Mouse (Mus musculus) heart, postnatal 4 days (tissue): ENCODE data around the gene Sdc4. TPM values are rescaled to one million over a fixed set of nuclear protein-coding genes. Genes with fewer than 3 reads are reported as not detected.

Experiments
- DNase-seq: peaks from one replicate; pipeline ENCODE4 v3.0.0; 2021
- total RNA-seq, 2 experiments: library from RNA; stranded (reverse); gene quantifications; 2 replicates each; pipeline ENCODE4 v1.2.3; 2021

The Sdc4 gene
- total RNA-seq, 2 experiments from 2014 or later, result 22.1 to 25.8 TPM

DNA sequence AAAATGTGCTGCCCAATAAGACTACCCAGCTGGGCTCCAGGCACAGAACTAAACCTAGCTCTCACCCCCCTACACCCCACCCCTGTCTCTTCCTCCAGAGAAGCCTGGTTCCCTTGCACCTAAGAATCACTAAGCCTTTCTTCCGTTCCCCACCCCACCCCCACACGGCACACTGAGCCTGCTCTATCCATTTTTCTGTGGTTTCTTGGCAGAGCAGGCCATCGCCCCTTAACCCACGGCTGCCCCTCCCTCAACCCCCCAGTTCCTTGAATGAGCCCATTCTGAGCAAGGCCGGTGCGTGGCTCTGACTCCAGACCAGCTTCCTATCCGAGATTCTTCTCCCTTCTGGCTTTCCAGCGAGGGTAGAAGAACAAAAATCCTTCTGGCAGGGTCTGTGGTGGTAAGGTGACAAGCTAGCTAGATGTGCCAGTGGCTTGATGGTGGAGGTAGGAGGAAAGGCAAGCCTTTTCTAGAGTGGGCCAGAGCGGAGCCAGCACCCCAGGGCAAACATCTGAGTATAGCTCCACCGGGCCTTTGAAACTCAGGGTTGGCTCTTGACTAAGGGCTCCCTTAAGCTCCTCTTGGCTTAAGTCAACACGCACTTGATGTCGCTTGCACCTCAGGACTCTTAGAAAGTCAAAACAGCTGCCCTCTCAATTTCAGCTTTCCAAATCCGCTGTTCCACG, 40.1 kb downstream of the Sdc4 start:
- no peak for DNase-seq

DNA sequence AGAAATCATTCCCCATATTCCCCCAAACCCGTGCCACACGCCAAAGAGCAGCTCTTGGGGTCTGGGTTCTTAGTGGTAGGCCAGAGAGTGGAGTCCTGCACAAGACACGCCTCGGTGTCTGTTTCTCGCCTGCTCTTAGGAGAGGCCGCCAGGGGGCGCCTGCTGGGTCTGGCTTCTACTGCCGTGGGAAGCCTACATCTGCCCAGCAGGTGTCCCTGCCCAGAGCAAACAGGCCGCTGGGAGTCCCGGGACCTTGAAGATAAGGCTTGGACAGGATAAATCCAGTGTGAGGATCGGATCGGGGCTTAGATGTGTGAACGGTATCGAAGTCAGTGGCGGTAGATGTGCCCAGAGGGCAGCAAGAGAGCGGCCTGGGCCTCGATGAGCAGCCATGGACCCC, 40.8 kb downstream of the Sdc4 start, which contains the start of gene Rbpjl:
Rbpjl (plus strand) TSS at position 236 of the 400 bp plus-strand sequence.
- peak; percentile 83 for DNase-seq

DNA sequence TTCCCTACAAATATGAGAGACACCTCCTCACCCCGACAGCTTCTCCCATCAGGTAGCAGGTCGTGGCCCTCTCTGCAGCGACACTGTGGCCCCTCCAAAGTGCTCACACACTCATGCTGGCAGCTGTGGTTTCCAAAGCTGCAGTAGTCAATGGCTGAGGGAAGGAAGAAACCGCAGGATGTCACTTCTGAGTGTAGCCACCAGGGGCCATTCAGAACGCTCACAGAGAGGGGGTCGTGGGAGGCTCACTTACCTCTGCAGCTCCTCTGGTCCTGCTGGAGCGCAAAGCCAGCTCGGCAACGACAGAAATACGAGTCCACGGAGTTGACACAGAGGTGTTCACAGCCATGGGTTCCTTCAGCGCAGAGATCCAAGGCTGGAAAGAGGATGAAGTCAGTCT, 46.8 kb downstream of the Sdc4 start:
- no peak for DNase-seq

DNA sequence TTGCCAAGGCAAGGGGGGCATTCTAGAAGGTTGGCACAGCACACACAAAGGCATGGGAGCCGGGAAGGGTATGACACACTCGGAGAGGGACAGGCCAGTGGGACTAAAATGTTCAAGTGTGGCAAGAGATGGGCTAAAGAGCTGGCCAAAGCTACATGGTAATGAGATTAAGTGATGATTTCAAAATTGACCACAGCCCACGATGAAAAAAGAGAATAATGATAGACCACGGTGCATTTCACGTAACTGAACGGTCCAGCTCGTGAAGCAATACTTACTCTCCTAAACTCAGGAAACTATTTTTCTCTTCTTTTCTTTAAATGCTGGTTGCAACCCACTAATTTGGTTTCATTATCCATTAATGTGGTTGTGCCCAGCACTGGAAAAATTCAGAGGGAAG, 47.6 kb downstream of the Sdc4 start:
- no peak for DNase-seq

DNA sequence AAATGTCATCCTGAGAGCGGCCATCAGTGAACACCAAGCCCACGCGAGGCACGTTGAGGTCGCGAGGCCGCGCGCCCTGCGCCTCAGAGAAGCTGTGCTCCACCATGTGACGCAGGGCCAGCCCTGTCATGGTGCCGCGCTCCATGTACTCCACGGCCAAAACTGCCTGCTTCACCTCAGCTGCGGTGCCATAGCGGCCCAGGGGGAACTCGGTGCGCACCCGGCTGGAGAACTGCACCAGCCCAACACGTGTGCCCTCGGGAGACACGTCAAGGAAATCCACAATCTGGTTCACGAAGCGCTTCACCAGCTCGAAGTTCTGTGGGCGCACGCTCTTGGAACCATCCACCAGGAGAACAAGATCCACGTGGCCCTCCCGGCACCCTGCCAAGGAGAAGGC, 50.6 kb downstream of the Sdc4 start:
- DNase-seq, result no peak

DNA sequence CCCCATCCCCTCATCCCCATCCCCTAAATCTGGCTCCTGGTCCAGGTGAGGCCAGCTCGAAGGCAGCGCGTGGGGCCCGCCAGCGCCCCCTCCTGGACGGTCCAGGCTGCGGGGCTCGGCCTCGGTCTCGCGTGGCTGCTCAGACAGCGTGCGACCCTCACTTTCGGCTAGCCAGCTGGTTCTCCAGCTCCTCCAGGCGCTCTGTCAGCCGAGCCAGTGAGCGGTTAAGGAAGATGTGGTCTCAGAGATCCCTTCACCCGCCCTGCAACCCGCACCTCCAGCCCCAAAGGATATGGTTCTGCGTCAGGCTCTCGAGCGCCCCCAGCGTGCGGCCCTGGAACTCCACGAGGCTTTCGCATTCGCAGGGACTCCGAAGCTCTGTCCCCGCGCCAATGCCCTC, 54.2 kb downstream of the Sdc4 start:
- DNase-seq, result peak; percentile 91

DNA sequence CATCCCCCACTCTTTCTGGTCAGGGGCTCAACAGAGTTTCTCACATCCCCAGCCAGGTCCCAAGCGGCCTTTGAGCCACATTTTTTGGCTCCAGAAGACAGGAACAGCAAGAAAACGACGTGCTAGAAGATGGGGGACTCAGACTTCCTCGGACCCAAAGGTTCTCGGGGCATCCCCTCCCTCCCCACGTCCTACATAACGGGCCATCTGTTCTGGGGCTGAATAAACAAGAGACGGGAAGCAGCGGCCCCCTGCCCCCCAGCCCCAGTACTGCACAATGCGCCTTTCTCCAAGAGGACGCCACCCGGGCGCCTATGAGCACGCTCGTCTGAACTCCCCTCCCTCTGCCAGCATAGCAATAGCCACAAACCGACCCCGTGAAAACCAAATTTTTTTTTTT, 54.7 kb downstream of the Sdc4 start, which contains the start of gene Slpi:
Slpi (minus strand) TSS at position 76 of the 400 bp plus-strand sequence.
- DNase-seq, result peak; percentile 24

DNA sequence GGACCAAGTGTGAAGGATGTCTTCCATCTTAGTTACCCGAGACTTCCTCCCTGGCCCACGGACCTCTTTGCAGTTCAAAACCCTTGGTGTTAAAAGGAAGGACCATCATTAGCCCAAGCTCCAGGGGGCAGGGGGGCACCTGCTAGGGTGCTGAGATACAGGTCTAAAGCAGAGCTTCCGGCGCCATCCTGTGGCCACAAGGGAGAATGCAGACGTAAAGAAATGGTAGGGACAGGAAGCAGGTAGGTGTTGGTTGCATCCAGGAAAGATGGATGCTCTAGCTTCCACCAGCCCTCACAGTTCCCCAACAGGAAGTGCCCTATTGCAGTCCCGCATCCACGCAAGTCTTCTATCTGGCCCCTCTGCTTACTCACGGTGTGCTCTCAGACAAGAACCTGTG, 56.7 kb downstream of the Sdc4 start:
- DNase-seq, result peak; percentile 47

DNA sequence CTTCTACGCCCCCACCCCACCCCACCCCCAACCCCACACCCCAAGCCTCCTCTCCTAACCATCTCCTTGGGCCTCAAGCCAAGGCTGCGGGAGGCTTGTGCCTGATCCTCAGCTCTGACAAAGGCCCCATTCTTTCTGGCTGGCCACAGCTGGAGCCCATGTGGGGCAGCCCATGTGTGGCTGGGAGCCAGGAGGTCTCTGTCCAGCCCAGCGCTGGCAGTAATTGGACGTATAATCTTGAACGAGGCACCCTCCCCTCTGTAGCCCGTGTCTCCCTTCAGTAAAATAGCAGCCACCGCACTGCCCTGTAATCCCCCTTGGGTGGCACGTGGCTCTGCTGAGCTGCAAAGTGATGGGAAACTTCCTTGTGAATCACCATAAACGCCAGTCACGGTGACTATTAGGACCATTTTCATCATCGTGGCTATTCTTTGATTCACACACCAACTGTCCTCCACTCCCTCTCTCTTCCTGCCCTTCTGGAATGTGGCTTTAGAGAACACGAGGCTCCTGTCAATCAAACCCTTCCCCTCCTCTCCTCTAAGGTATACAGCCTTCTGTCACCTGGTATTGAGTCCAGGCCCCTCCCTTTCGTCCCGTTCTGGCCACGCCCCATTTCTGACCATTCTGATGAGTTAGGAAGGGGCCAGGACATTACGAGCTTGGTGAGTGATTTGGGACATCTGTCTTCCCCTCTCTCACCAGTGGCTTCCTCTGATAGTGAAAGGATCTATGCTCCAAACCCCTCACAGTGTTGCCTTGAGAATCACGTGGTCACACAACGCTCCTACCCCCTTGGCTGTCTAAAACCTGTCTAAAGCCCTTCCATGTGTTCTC, 57.5 kb downstream of the Sdc4 start:
- peak; percentile 47 for DNase-seq

DNA sequence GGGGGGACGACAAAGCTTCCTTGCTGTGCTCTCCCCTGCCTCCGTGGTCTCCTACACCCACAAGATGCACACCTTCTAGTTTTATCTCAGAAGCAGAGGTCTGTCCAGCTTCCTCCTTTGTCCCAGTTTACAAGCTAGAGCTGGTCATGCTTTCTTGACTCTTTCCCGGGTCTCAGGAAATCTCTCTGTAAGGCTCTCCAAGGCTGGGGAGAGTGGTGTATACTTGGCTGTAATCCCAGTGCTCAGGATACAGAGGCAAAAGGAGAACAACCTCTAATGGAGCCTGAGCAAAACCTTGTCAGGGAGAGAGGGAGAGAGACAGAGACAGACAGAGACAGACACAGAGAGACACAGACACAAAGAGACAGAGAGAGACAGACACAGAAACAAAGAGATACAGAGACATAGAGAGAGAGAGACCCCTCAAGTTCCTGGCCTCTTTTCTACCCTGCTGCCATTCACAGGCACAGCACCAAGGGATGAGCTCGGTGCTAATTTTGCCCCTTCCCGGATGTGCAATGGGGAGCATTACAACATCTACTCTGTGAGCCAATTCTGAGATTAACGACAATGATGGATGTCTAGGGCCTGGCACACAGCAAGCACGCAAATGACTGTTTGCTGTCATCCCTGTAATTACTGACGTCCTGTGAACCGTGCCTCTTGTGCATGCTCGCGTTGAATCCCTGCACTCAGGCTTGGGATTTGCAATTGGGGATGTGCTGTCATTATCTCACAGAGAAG, 59.9 kb downstream of the Sdc4 start:
- no peak for DNase-seq

DNA sequence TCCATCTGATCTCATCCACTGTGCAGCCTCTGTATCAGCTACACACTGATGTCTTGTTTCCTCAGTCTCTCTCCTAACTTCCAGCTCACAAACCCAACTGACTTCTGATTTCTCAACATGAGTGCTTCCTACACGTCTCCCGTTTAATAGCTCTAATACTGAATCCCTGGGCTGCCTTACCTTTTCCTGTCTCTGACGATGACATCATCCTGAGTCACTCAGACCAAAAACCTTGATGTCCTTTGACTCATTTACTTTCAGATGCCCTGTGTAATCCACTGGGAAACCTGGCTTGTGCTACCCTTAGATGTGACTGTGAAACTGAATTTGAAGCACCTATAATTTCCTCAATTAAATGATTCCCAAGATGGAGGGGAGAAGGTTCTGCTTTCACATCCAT, 60.7 kb downstream of the Sdc4 start:
- no peak for DNase-seq

DNA sequence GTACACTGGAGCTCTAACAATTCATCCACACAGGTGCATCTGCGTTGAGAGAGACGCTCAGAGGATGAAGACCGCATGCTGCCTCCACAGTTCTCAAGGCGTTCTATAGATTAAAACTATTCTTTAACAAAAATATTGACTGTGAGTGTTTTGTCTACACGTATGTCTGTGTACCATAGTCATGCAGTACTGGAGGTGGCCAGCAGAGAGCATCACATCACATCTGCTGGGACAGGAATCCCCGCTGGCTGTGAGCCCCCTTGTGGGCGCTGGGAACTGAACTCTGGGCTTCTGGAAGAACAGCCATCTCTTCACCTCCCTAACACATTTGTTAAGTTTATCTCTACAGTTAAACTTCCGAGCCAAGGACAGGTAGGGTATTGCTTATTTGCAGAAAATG, 62.0 kb downstream of the Sdc4 start:
- DNase-seq, result no peak

DNA sequence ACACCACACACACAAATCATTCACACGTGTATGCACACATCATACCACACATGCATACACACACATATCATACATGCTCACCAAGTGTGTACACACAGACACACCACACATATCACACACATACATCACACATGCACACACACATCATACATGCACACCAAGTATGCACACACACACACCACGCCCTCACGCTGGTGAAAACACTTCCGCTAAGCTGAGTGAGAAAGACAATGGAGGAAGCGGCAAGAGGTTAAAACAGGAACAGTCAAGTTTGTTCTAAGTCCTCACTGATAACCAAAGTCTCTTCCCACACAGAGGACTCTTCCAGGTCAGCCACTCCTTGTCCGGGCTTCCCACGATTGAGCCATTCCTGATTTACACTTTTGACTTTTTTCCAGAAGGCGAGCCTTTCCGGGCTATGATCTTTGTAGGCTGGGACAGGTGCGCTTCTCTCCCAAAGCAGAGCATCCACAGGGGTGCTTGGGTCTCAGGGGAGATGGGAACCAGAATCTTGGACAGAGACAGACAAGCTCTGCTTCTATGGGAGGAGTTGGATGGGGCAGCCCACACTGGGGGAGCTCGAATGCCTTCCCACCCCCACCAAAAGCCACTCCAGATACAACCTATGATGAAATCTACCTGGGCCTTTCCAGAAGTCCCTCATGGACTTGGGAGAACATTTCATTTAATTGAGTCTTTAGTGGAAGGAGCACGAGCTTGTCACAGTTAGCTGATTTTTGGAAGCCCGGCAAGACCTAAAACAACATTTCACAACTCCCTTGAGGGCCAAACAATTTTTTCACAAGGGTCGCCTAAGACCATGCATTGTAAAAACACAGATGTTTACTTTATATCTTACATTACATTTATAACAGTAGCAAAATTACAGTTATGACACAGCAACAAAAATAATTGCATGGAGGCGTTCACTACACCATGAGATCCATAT, 65.9 kb downstream of the Sdc4 start:
- no peak for DNase-seq

Other genes starting within 250 kb of the Sdc4 start
- gene Wfdc15a, start 243.8 kb downstream of the Sdc4 start, total RNA-seq, result not detected
- not detected for gene Wfdc15b, start 222.2 kb downstream of the Sdc4 start, total RNA-seq
- not detected for gene Svs2, start 205.4 kb downstream of the Sdc4 start, total RNA-seq
- gene Svs3b, start 187.2 kb downstream of the Sdc4 start, total RNA-seq, result not detected
- not detected for gene Svs4, start 165.4 kb downstream of the Sdc4 start, total RNA-seq
- gene Svs3a, start 154.6 kb downstream of the Sdc4 start, total RNA-seq, result not detected
- not detected for gene Svs6, start 127.1 kb downstream of the Sdc4 start, total RNA-seq
- not detected for gene Svs5, start 111.1 kb downstream of the Sdc4 start, total RNA-seq
- under 1 TPM; 0.41 to 0.83 TPM for gene Slpi, start 54.8 kb downstream of the Sdc4 start, total RNA-seq
- gene Rbpjl, start 40.7 kb downstream of the Sdc4 start, total RNA-seq, result not detected
- 1 to 10 TPM; 1.8 TPM for gene Matn4, start 38.7 kb downstream of the Sdc4 start, total RNA-seq
- gene Sys1, start 13.1 kb upstream of the Sdc4 start, total RNA-seq, result 10 to 100 TPM; 20.2 to 23.1 TPM
- 1 to 10 TPM; 2.5 to 4.3 TPM for gene Gm20458, start 17.1 kb upstream of the Sdc4 start, total RNA-seq
- gene Trp53tg5, start 29.8 kb upstream of the Sdc4 start, total RNA-seq, result not detected
- 10 to 100 TPM; 19.2 to 21.2 TPM for gene Dbndd2, start 42.2 kb upstream of the Sdc4 start, total RNA-seq
- 10 to 100 TPM; 61.8 to 64.1 TPM for gene Pigt, start 53.6 kb upstream of the Sdc4 start, total RNA-seq
- gene Wfdc2, start 118.5 kb upstream of the Sdc4 start, total RNA-seq, result under 1 TPM; 0.55 to 0.77 TPM
- gene Spint3, start 129.6 kb upstream of the Sdc4 start, total RNA-seq, result not detected
- gene Wfdc6a, start 141.6 kb upstream of the Sdc4 start, total RNA-seq, result not detected
- not detected for gene Eppin, start 149.7 kb upstream of the Sdc4 start, total RNA-seq
- not detected for gene Wfdc6b, start 169.6 kb upstream of the Sdc4 start, total RNA-seq
- gene Wfdc8, start 169.7 kb upstream of the Sdc4 start, total RNA-seq, result not detected
- not detected for gene Wfdc16, start 194.9 kb upstream of the Sdc4 start, total RNA-seq
- not detected for gene Wfdc10, start 212.2 kb upstream of the Sdc4 start, total RNA-seq
- gene Wfdc9, start 212.7 kb upstream of the Sdc4 start, total RNA-seq, result not detected
- not detected for gene Wfdc11, start 230.2 kb upstream of the Sdc4 start, total RNA-seq
- not detected for gene Wfdc13, start 241.2 kb upstream of the Sdc4 start, total RNA-seq